Mouse (Mus musculus) brown adipose tissue, adult 24 weeks (tissue): ENCODE data around the gene Lrrc29. TPM values are rescaled to one million over a fixed set of nuclear protein-coding genes. Genes with fewer than 3 reads are reported as not detected.
"Not testable (repeated sequence)": the region's sequence is repeated elsewhere in the genome, so short reads cannot be mapped to it uniquely, and the experiment has no call there.

Experiments used
- H3K27ac ChIP-seq: fragments of 200-500 bp; replicated peaks from 2 replicates; pipeline ENCODE4 v1.5.1; 2012; ENCODE audit warnings: low read depth, mild to moderate bottlenecking, low read length
- H3K4me1 ChIP-seq: fragments of 200-500 bp; 2 replicates; pipeline ENCODE4 v1.6.1; 2012; ENCODE audit warnings: low read length, mixed read lengths; ENCODE audit not compliant: control insufficient read depth, insufficient read depth, insufficient read length
- H3K4me3 ChIP-seq: fragments of 200-500 bp; 2 replicates; pipeline ENCODE4 v1.5.1; 2012; ENCODE audit warnings: low read depth, mild to moderate bottlenecking, low read length, moderate library complexity; ENCODE audit not compliant: insufficient read depth
- polyA plus RNA-seq: library from polyadenylated mRNA; stranded (reverse); fragments of >200 nt; gene quantifications from 2 replicates; pipeline ENCODE4 v1.2.4, GENCODE M21; 2012; ENCODE audit not compliant: missing spikeins, insufficient read depth, insufficient read length

Gene Lrrc29
- polyA plus RNA-seq, 1 experiment, result 0.99 TPM

DNA sequence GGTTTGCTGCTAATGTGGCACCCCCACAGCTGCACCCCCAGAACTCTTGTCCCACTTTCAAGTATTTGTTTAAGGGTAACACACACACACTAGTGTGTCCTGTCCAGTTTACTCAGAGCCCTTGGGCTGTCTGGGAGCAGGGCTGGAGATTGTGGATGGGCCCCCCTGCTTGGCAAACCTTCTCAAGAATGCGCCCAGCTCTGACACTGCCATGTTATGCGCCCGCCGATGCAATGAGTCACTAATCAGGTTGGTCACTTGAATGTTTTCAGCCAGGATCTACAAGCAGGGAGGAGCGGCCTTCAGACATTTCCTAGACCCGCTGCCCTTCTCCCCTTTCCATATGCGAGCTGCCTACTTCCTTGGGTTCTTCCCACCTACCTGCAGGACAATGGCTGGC is 33.6 kb downstream of the Lrrc29 start:
- no peak overlapping the region for H3K27ac ChIP-seq

DNA sequence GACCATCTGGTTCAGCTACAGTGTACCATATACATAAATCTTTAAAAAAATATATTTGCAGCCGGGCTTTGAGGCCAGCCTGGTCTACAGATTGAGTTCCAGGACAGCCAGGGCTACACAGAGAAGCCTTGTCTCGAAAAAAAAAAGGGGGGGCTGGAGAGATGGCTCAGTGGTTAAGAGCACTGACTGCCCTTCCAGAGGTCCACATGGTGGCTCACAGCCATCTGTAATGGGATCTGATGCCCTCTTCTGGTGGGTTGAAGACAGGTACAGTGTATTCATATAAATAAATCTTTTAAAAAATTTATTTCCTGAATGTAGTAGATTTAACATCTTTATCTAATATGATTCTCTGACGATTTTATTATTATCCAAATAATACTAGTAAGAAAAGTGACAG is 34.3 kb downstream of the Lrrc29 start:
- not testable (repeated sequence) for H3K4me3 ChIP-seq, H3K27ac ChIP-seq, H3K4me1 ChIP-seq

More for the DNA sequence above, 33.6 kb downstream of the Lrrc29 start:
- peaks cover 9% of the 10 kb centered on the region for H3K4me1 ChIP-seq
- H3K4me3 ChIP-seq, result no peak overlapping the region

DNA sequence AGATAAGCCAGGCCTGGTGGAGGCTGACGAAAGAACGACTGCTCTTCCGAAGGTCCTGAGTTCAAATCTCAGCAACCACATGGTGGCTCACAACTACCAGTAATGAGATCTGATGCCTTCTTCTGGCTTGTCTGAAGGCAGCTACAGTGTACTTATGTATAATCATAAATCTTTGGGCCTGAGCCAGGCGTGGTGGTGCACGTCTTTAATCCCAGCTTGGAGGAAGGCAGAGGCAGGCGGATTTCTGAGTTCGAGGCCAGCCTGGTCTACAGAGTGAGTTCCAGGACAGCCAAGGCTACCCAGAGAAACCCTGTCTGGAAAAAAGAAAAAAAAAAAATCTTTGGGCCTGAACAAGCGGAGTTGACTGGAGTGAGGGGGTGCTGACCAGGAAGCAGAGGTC is 34.7 kb downstream of the Lrrc29 start:
- not testable (repeated sequence) for H3K27ac ChIP-seq, H3K4me3 ChIP-seq, H3K4me1 ChIP-seq

DNA sequence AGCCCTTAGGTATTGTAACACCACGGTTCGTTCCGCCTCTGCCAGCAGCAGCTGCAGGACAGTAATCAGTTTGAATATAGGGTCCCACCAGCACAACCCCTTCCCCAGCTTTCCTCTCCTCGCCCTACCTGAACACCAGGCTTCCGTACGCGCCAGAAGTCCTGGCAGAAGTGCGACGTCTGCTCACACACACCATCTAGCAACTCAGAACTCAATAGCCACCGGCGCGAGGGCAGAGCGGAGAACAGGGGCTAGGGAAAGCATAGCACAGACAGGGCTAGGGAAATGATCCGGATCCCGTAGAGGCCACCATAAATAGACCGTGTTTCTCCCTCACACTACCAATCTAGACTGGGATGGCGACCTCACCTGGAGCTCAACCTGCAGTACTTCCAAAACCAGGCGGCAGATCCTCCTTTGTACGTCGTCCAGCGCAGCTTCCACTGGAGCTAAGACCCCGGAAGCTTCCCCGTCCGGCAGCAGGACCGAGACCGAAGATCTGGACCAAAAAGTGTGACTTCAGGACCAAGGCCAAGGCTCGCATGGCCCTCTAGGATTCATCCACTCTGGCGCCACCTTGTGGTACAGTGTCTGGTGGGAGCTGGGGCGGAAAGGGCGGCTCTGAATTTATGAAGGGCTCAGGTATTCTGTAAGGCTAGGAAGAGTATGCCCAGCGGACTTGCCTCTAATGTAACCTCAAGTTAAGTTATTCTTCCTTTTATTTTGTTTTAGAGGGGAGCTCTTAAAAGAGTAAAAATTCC is 35.3 kb downstream of the Lrrc29 start:
- H3K27ac ChIP-seq, result no peak overlapping the region
- no peak overlapping the region for H3K4me3 ChIP-seq
- H3K4me1 ChIP-seq, result peaks cover 9% of the 10 kb centered on the region

DNA sequence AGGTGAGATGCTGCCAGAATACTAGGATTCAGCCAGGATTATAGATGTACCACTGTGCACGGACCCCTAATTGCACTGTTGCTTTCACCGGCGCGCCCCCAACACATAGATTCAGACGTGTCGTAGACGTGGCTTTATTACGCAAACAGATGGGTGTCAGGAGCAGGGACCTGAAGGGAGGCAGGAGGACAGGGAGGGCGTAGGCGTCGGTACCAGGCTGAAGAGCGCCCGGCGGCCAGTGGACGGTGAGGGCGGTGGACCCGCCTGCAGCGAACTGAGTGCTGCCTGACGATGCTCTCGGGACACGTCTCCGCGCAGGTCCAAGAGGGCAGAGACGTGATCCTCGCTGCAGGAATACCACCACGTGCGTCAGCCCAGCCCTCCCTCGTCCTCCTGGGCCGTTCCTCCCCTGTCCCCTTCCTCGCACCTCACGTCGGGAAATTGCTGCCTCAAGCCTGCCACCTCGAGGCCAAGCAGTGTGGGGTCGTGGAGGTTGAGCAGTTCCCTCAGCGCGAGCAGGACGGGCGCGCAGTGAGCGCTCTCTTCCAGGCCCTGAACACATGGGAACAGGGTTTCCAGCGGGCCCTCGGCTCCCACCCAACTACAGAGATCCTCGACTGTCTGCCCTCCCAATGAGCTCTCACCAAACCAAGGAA is 36.1 kb downstream of the Lrrc29 start, which contains the start of gene 4931428F04Rik:
Gene 4931428F04Rik (minus strand): TSS at position 60 of the 656 bp plus-strand sequence.
- H3K4me1 ChIP-seq, result peaks cover 9% of the 10 kb centered on the region
- H3K27ac ChIP-seq, result peak within 1 kb of the TSS; percentile 61; the same call in 1 of the 2 replicates
- H3K4me3 ChIP-seq, result peak within 1 kb of the TSS; percentile 75

DNA sequence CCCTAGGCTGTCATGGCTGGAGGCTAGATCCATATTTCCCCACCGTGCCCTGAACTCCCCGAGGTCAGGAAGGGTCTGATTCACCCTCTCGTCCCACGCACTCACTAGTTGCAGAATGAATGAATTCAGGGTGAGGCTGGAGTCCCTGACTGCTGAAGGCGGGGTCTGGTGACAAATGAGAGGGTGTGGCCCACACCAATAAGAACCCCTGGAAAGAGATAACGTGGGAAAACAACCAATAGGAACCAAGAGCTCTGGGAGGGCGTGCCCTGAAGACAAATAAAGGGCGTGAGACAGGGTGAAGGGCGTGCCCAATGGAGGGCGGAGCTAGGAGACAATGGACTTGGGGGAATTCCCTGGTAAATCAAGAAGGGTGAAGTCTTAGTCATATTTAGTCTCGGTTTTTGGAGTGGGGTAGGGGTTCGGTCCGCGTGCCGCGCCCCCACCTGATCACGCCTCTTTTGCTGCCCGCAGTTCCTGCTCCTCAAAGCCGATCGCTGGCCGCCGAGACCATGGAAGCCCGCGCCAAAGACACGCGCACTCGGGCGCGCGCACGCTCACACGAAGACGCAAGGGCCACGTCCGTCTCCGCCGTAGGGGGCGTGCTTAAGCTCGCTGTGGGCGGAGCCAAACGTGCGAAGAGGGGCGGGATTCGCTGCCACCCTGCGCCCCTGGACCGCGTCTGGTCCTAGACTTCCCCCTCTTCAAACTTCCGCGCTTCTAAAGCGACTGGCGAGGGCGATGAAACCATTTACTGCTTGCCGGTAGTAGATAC is 36.9 kb downstream of the Lrrc29 start:
- Histone ChIP-seq H3K27ac (peak overlapping the region; percentile 61; the same call in 1 of the 2 replicates), H3K4me1 (peaks cover 9% of the 10 kb centered on the region), H3K4me3 (peak overlapping the region; percentile 75)

DNA sequence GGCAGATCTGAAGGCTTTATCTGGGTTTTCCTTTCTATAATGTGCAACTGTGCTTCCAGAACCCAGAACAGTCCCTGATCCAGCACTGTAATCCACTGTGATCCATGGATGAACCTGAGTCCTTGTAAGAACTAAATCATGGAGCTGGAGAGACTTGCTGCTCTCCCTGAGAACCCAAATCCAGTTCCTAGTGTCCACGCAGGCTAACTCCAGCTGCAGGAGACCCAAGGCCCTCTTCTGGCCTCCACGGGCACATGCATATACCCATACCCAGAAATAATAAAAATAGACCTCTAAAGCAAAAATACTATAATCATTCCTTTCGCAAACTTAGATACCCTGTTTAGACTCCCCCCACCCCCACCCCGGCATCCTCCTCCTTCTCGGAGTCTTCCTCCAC is 37.8 kb downstream of the Lrrc29 start:
- no peak overlapping the region for H3K27ac ChIP-seq
- no peak overlapping the region for H3K4me3 ChIP-seq
- peaks cover 9% of the 10 kb centered on the region for H3K4me1 ChIP-seq

DNA sequence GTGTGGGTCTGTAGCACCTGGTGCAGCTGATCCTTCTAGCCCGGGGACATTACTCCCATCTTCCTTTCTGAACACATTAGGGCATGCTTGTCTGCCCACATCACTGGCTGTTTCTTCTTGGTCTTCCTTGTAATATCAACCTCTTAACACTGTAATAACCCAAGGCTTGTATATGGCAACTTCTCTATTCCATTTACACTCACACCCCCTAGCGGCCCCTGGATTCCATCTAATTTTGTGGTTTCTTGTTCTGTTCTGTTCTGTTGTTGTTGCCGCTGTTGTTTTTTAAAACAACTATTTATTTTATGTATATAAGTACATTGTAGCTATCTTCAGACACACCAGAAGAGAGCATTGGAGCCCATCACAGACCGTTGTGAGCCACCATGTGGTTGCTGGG is 39.2 kb downstream of the Lrrc29 start:
- Histone ChIP-seq H3K4me1 (peaks cover 9% of the 10 kb centered on the region), H3K4me3 (no peak overlapping the region), H3K27ac (no peak overlapping the region)

DNA sequence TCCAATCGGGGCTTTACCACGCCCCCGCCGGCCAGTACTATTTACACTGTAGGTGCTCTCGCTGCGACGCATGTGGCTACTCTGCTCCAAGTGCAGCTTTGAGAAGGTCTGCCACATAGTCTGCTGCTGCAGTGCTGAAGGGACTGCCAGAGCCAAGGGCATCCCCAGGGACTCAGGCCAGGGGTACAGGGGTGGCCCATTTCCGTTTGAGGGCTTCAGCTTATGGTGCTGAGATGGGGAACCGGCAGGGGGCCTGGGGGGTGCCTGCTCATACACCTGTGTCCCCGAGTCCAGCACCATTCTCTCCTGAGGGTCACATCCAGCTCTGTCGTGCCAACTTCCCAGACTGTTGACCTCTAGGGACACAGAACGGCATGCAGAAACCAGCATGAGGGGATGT is 40.6 kb downstream of the Lrrc29 start:
- Histone ChIP-seq H3K27ac (no peak overlapping the region), H3K4me3 (no peak overlapping the region), H3K4me1 (peaks cover 8% of the 10 kb centered on the region)

DNA sequence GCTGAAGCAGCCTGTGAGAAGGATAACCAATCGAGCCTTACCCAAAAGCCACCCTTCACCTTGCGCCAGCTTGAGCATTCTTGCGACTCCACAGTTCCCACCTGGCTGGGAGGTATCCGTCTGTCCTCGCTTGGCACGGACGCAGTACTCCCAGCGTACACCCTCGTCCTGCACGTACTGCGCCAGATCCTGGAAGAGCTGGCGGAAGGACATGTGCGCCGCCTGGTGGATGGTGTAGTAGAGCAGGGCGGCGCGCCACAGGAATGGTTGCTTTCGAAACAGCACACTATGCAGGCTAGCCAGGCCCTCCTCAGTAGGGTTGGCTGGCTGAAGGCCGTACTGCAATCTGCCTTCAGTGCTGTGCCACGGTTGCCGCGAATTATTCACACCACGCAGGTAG is 43.0 kb downstream of the Lrrc29 start:
- no peaks in the 10 kb centered on the region for H3K4me1 ChIP-seq
- no peak overlapping the region for H3K27ac ChIP-seq
- H3K4me3 ChIP-seq, result no peak overlapping the region

DNA sequence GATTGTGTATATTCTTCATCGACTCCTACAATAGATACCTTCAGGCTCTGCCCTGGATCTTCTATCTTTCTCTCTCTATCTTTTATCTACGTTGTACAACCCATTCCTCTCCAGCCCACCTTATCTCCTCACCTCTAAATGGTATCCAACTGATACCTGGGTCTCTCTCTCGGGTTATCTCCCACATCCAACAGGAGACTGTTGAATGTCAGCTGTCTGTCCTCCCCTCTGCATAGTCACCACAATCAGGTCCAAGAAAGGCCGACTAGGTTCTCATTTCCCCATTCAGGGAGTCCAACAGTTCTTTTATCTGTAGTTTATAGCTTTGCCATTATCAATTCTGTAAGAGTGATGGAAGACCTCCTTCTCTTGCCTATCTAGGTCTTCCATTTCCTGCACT is 43.8 kb downstream of the Lrrc29 start:
- Histone ChIP-seq H3K4me1 (no peaks in the 10 kb centered on the region), H3K4me3 (no peak overlapping the region), H3K27ac (no peak overlapping the region)

DNA sequence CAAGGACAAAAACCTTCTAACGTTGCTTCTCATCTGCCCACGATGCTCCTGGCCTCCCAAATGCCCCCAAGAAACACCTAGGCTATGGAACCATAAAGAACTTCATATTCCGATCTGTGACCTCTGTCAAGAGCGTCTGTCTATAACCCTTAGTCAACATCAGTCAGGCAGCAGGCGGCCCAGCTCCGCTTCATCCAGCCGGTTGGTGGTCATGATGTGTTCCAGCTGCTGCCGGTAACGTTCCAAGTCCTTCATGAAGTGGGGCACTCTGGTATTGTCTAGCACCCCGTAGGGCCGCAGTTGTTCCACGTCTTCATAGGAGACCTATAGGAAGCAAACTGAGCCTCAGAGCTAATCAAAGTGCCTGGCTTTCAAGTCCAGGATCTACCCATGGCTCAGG is 44.3 kb downstream of the Lrrc29 start:
- no peaks in the 10 kb centered on the region for H3K4me1 ChIP-seq
- H3K27ac ChIP-seq, result no peak overlapping the region
- H3K4me3 ChIP-seq, result no peak overlapping the region

DNA sequence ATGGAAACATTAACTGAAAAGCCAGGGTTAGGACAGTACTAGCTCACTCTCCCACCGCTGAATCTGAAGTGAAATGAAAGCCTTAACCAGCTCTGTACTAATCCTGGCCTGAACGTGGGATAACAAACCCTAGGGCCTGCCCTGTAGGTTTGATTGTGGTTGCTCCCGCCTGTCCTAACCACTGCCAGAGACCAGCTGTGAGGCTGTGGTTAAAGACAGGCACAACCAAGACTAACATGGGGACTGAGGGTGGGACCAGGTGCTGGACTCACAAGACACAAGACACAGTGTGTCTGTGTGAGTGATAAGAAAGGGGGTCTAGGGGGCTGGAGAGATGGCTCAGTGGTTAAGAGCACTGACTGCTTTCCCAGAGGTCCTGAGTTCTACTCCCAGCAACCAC is 45.5 kb downstream of the Lrrc29 start:
- Histone ChIP-seq H3K27ac (no peak overlapping the region), H3K4me3 (no peak overlapping the region), H3K4me1 (no peaks in the 10 kb centered on the region)

DNA sequence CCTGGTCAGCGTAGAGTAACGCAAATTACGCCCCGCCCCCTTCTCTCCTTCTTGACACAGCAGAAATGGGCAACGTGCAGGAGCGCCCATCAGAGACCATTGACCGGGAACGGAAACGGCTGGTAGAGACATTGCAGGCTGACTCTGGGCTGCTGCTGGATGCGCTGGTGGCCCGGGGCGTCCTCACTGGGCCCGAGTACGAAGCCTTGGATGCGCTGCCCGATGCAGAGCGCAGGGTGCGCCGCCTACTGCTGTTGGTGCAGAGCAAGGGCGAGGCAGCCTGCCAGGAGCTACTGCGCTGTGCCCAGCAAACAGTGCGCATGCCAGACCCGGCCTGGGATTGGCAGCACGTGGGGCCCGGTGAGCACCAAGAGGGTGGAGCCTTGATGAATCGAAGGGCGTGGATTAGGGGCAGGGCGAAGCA is 47.2 kb downstream of the Lrrc29 start:
- peak overlapping the region; percentile 38 for H3K4me3 ChIP-seq

More for the DNA sequence above, 47.2 kb downstream of the Lrrc29 start:
- Histone ChIP-seq H3K27ac (no peak overlapping the region), H3K4me1 (no peaks in the 10 kb centered on the region)
